Mouse (Mus musculus) intestine, postnatal 0 days (tissue): Measurements from ENCODE around the gene Pigf. TPM values are rescaled to one million over a fixed set of nuclear protein-coding genes. Genes with fewer than 3 reads are reported as not detected.

ENCODE experiments used
- ATAC-seq: fragments of 200-750 bp; cut with Nextera tagmentation; 2 replicates; pipeline ENCODE4 v1.8.0; 2017; ENCODE audit warnings: mild to moderate bottlenecking, moderate TSS enrichment, moderate library complexity
- H3K27ac ChIP-seq: fragments of 300-500 bp; sonication (generic); 2 replicates; pipeline ENCODE4 v1.5.1; 2014; ENCODE audit warnings: mild to moderate bottlenecking, low read depth, low read length, moderate library complexity
- H3K27me3 ChIP-seq: fragments of 300-500 bp; sonication (generic); replicated peaks from 2 replicates; pipeline ENCODE4 v1.6.1; 2014; ENCODE audit warnings: low read length, mixed read lengths; ENCODE audit not compliant: control insufficient read depth, insufficient read depth
- H3K36me3 ChIP-seq: fragments of 300-500 bp; sonication (generic); 2 replicates; pipeline ENCODE4 v1.6.1; 2014; ENCODE audit warnings: mild to moderate bottlenecking, moderate library complexity; ENCODE audit not compliant: control insufficient read depth, insufficient read depth
- H3K4me1 ChIP-seq: fragments of 300-500 bp; sonication (generic); replicated peaks from 2 replicates; pipeline ENCODE4 v1.6.1; 2014; ENCODE audit warnings: antibody characterized with exemption, low read length, mixed read lengths; ENCODE audit not compliant: control insufficient read depth, insufficient read depth
- H3K4me2 ChIP-seq: fragments of 300-500 bp; sonication (generic); replicated peaks from 2 replicates; pipeline ENCODE4 v1.6.1; 2014; ENCODE audit warnings: low read depth, mild to moderate bottlenecking, moderate library complexity
- H3K4me3 ChIP-seq: fragments of 300-500 bp; sonication (generic); 2 replicates; pipeline ENCODE4 v1.5.1; 2014; ENCODE audit warnings: low read depth, low read length
- H3K9ac ChIP-seq: fragments of 300-500 bp; sonication (generic); 2 replicates; pipeline ENCODE4 v1.6.1; 2014; ENCODE audit warnings: mild to moderate bottlenecking, low read depth, low read length
- H3K9me3 ChIP-seq: fragments of 300-500 bp; sonication (generic); 2 replicates; pipeline ENCODE4 v1.6.1; 2016; ENCODE audit warnings: mixed run types; ENCODE audit not compliant: control insufficient read depth
- CTCF ChIP-seq: sonication (generic); IDR thresholded peaks from 2 replicates; pipeline ENCODE4 v1.5.1; 2016; ENCODE audit warnings: low read depth, mild to moderate bottlenecking, control low read depth, antibody characterized with exemption, moderate library complexity
- WGBS: fragments of 180-500 bp; shearing (Covaris S2); extraction: QIAGEN DNeasy Blood & Tissue Kit; methylation state at CpG from one replicate; pipeline ENCODE4 v1.1.7; 2014; 5-methylcytosine and 5-hydroxymethylcytosine counted together
- polyA plus RNA-seq: library from polyadenylated mRNA; unstranded; fragments of >200 nt; fragmentation: Nextera tagmentation; extraction: Ambion mirVana; gene quantifications from 2 replicates; pipeline ENCODE4 v1.2.1, GENCODE M21; 2015

The Pigf gene
- polyA plus RNA-seq, 1 experiment from 2014 or later, result 42.6 TPM

DNA sequence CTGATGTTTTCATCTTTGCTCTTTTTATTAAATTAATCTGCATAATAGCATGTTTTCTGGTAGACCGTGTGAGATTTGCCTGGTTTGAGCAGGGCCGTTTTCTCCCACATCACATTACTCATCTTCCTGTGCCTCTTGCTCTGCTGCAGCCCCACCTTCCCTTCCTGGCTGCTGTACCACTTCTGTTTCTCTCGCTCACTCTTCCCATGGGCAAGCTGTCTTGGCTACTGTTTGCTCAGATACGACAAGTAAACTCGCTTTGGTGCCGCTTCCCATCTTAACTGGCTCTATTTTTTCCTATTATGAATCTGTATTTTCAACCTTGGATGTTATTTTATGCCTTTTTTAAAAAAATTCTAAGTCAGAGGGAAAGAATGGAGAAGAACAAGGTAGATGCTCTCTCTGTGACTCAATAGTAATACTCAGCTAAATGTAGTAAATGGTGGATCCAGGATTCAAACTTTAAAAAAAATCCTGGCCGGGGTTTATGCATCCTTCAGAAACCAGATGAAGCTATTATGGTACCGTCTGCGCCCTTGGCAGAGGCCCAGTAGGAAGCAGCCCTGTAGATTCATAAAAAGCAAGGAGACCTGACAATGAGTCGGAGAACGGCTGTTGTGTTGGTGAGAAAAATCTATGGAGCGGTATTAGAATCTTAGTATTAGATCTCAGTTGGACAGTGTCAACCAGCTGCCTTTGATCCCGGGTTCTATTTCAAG lies 13.7 kb downstream of the Pigf start:
- Histone ChIP-seq H3K4me1 (no peaks in the 10 kb centered on the region), H3K9ac (no peak overlapping the region), H3K4me2 (no peak overlapping the region), H3K9me3 (no peaks in the 10 kb centered on the region), H3K36me3 (peaks cover 11% of the 10 kb centered on the region), H3K27ac (no peak overlapping the region), H3K4me3 (no peak overlapping the region), H3K27me3 (no peaks in the 10 kb centered on the region)
- TF ChIP-seq CTCF, result no peak
- 79% methylated on average over 13 of the region's 13 CpGs for WGBS
- no peak for ATAC-seq

DNA sequence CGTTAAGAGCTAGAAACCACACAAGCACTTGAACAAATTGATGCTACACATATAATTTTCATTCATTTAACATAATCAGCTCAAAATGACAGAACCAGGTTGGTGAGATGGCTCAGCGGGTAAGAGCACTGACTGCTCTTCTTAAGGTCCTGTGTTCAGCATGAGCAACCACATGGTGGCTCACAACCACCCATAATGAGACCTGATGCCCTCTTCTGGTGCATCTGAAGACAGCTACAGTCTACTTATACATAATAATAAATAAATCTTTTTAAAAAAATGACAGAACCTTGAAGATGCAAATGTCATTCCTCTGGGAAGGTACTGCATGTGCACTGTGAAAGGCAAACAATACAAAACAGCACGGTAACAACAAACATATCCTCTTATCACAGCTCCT lies 16.3 kb downstream of the Pigf start:
- H3K9ac ChIP-seq, result no peak overlapping the region
- no peak for ATAC-seq
- H3K4me1 ChIP-seq, result no peaks in the 10 kb centered on the region
- no peak overlapping the region for H3K4me2 ChIP-seq
- H3K9me3 ChIP-seq, result no peaks in the 10 kb centered on the region
- H3K36me3 ChIP-seq, result peaks cover 11% of the 10 kb centered on the region
- H3K4me3 ChIP-seq, result no peak overlapping the region
- H3K27ac ChIP-seq, result no peak overlapping the region
- WGBS, result 91% methylated on average over 3 of the region's 3 CpGs
- TF ChIP-seq CTCF, result peak; percentile 56
- no peaks in the 10 kb centered on the region for H3K27me3 ChIP-seq

DNA sequence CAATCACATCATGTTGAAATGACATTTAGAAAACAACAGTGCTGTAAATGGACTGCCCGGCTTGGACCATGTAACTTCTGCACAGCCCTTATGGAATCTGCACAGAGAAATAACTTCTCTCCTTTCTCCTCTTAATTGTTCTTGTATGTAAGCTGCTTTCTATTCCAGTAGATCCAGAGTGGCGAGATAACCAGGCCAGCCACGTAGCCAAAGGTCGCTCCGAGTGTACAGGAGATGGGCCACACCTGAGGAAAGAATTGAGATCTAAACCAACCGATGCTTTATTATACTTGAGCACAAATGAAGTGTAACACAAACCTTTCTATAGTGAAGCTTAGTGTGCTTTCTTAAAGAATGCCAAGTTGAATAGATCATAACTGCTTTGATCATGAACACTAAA lies 27.9 kb downstream of the Pigf start:
- no peak overlapping the region for H3K9ac ChIP-seq
- 47% methylated on average over 6 of the region's 6 CpGs for WGBS
- H3K36me3 ChIP-seq, result peaks cover 24% of the 10 kb centered on the region; the same call in 1 of the 2 replicates
- TF ChIP-seq CTCF, result no peak
- no peak overlapping the region for H3K4me3 ChIP-seq
- no peaks in the 10 kb centered on the region for H3K4me1 ChIP-seq
- H3K4me2 ChIP-seq, result no peak overlapping the region
- H3K9me3 ChIP-seq, result no peaks in the 10 kb centered on the region
- H3K27me3 ChIP-seq, result no peaks in the 10 kb centered on the region
- ATAC-seq, result peak; percentile 74
- H3K27ac ChIP-seq, result peak overlapping the region; percentile 47

DNA sequence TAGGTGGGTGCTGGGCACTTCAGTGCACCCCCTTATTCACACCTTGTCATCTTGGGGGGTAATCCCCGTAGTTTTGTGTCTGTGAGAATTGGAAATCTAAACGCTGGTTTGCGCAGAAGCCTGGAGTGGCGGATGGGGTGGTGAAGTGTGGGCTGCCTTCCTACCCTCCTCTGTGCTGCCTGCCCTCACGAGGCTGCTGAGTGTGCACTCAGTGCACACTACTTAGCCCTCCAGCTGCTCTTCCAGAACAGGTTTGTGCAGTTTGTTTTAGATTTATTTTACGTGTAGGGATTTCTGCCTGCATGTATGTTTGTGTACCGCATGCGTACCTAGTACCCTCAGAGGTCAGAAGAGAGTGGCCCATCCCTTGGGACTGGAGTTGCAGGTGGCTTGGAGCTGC lies 33.9 kb downstream of the Pigf start:
- Histone ChIP-seq H3K4me2 (no peak overlapping the region), H3K4me3 (no peak overlapping the region), H3K36me3 (no peaks in the 10 kb centered on the region), H3K9me3 (no peaks in the 10 kb centered on the region), H3K27me3 (no peaks in the 10 kb centered on the region), H3K4me1 (no peaks in the 10 kb centered on the region), H3K27ac (no peak overlapping the region), H3K9ac (no peak overlapping the region)
- no peak for ATAC-seq
- no peak for TF ChIP-seq CTCF
- 87% methylated on average over 8 of the region's 8 CpGs for whole genome bisulfite sequencing

DNA sequence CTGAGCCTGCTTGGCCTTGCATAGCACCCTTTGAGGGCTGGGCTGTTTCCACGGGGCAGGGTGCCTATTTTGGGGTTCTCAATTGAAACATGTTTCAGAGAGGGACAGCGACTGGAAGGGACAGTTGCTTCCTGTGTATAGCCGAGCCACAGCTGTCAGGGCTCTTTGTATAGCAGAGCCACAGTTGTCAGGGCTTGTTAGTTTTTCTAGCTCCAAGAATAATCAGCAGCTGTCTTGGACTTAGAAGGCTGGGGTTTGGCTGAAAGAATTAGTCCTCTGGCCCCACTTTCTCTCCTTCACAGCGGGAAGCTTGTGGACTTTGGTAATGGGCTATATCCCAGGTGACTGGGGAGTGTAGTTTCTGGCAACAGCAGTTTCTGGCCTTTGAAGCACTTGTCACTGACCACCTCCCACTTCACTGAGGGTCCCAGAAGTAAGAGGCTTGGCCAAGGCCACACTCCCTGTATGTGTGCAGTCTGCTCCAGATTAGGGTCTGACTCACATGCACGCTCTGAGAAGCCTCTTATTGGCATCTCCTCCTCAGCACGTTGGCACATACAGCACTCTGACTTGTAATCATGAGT lies 36.5 kb downstream of the Pigf start:
- no peak overlapping the region for H3K27ac ChIP-seq
- H3K4me3 ChIP-seq, result no peak overlapping the region
- 0 out of 2 replicates have a peak, but pooled peaks cover 3% of the 10 kb centered on the region for H3K36me3 ChIP-seq
- H3K4me2 ChIP-seq, result no peak overlapping the region
- WGBS, result 58% methylated on average over 6 of the region's 6 CpGs
- no peaks in the 10 kb centered on the region for H3K27me3 ChIP-seq
- H3K4me1 ChIP-seq, result no peaks in the 10 kb centered on the region
- ATAC-seq, result no peak
- no peak for TF ChIP-seq CTCF
- H3K9me3 ChIP-seq, result no peaks in the 10 kb centered on the region
- H3K9ac ChIP-seq, result no peak overlapping the region

DNA sequence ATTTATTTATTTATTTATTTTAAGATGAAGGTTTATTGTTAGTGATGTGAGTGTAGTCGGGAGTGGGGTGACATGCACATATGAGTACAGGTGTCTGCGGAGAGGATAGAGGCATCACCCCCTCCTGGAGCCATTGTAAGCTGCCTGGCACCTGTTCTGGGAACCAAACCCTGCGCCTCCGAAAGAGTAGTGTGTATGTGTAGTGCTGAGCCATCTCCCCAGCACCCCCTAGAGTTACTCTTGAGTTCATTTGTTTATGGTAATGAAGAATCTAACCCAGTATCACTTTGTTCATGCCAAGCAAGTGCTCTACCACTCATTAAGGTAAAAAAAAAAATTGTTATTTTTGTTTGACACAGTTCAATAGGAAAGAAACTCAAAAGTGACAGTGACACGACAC lies 37.0 kb downstream of the Pigf start:
- H3K27me3 ChIP-seq, result no peaks in the 10 kb centered on the region
- no peak overlapping the region for H3K27ac ChIP-seq
- H3K4me3 ChIP-seq, result no peak overlapping the region
- 0 out of 2 replicates have a peak, but pooled peaks have one; percentile 12 for TF ChIP-seq CTCF
- H3K9me3 ChIP-seq, result no peaks in the 10 kb centered on the region
- no peaks in the 10 kb centered on the region for H3K4me1 ChIP-seq
- H3K9ac ChIP-seq, result no peak overlapping the region
- no peak overlapping the region for H3K4me2 ChIP-seq
- ATAC-seq, result no peak
- 88% methylated on average over 5 of the region's 5 CpGs for WGBS
- peaks cover 8% of the 10 kb centered on the region; the same call in 1 of the 2 replicates for H3K36me3 ChIP-seq
